Mouse (Mus musculus) bone marrow macrophage, adult 2 months (primary cell): ENCODE data around the gene Desi2.

Experiments
- CTCF ChIP-seq: IDR thresholded peaks from 2 replicates; pipeline ENCODE4 v1.5.1; 2012; ENCODE audit warnings: low read depth, mild to moderate bottlenecking, low read length, moderate library complexity
- POLR2A ChIP-seq: IDR thresholded peaks from 2 replicates; pipeline ENCODE4 v1.6.1; 2012; ENCODE audit warnings: mild to moderate bottlenecking, low read depth, low read length, borderline replicate concordance

GRCm38 (mm10) chr1:178219166-178220077, 32.2 kb downstream of the Desi2 start:
- TF ChIP-seq CTCF = no peak
- TF ChIP-seq POLR2A = no peak
